Mouse (Mus musculus) large intestine, adult 2 months (tissue): ENCODE results near the gene Kndc1. TPM values are rescaled to one million over a fixed set of nuclear protein-coding genes. Genes with fewer than 3 reads are reported as not detected.

Source experiments
- DNase-seq: peaks from one replicate; pipeline ENCODE4 v3.0.0-alpha.2; 2012; ENCODE audit warnings: low read depth, low spot score
- WGBS: fragments of 180-500 bp; shearing (Covaris S2); methylation state at CpG from one replicate; pipeline ENCODE4 v1.1.7; 2018; 5-methylcytosine and 5-hydroxymethylcytosine counted together
- polyA plus RNA-seq: library from polyadenylated mRNA; depleted of rRNA; stranded (reverse); fragments of >200 nt; gene quantifications from 2 replicates; pipeline ENCODE4 v1.2.3, GENCODE M21; 2012; rRNA removed

The Kndc1 gene
- 0.11 and 0.18 TPM in 2 replicates for polyA plus RNA-seq

DNA sequence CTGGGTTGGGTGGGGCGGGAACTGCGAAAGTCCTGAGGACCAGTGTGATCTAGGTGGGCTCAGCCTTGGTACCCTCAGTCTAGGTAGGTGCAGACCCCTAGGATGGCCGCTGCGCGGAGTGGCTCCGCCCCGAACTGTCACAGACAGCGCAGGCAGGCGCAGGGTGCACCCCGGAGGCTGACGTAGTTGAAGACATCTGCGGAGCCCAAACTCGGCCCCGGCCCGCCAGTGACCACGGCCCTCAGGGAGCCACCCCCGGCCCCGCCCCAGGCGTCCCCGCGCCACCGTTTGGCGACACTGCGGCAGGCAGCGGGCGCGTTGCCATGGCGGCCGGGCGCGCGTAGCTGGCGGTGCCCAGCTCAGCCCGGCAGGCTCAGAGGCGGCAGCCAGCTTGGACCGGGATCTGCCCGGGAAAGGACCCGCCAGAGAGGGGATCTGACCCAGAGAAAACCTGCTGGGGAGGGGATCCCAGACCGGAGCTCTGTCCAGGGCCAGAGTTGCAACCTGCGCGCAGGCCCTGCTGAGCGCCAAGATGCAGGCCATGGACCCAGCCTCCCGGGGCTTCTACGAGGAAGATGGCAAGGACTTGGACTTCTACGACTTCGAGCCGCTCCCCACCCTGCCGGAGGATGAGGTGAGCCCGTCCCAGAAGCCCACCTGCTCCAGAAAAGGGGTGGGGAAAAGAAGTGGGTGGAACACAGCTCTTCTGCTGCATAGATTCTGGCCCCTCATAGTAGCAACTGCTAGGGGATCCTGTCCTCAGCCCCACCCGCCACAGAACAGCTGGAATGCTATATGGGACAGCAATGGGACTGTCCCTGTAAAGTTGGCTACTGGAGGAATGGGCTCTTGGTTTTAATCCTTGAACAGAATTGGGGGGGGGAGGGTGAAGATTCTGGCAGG lies at the start of gene Kndc1:
TSS of gene Kndc1 (plus strand) at position 42 of the 903 bp plus-strand sequence.
- DNase-seq = no peak
- WGBS = 2% methylated on average over 50 of the region's 50 CpGs

DNA sequence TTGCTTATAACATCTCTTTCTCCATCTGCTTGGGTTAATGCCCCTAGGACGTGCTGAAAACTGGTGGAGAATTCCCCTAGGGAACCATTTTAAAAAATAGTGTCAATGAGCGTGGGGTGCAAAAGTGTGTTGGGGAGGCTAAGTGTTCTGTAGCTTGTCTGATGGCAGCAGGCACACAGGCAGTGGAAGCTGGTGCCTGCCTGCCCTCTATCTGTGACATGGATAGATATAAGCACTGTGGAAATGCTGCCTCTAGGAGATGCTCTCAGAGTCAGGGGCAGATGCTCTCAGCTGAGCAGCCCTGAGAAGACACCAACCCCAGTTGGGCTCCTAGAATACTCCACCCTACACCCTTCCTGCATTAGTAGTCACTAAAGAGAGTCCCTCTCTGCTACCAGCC lies 49.4 kb upstream of the Kndc1 start:
- 67% methylated on average over 2 of the region's 2 CpGs for WGBS
- no peak for DNase-seq

DNA sequence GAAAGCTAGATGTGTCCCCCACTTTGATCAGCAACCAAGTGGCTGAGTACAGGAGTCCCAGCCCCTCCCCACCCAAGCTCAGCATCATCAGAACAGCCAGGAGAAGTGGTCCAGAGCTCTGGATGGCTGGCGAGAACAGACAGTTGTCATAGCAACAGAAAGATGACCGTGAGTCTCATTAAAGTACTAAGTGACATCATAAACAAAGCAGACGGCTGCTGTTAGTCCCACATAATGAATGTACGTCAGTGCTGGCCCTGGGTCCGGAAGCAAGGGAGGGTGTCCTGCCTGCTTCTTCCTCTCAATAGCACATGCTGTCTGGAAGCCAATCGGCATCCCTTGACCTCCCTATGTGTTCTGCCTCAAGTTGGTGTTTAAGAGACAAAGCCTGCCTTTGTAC lies 44.3 kb upstream of the Kndc1 start:
- DNase-seq = no peak
- 31% methylated on average over 6 of the region's 6 CpGs for WGBS

DNA sequence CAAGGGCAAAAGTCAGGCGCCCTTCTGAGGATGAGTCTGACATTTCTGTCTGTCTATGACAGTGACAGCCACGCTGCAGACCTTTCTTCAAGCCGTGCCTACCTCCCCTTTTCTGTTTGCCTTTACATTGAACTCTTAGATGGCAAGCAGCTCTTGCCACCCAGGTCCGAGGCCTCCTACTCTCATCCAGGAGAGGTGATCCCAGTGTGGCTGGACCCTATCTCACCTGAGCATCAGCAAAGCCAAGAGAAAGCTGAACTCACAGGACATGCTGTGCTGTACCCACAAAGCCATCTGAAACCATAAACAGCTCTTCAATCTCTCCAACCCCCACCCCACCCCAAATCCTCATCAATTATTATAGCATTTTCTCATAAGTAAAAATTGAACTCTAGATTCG lies 43.8 kb upstream of the Kndc1 start:
- WGBS = 66% methylated on average over 5 of the region's 5 CpGs
- no peak for DNase-seq

DNA sequence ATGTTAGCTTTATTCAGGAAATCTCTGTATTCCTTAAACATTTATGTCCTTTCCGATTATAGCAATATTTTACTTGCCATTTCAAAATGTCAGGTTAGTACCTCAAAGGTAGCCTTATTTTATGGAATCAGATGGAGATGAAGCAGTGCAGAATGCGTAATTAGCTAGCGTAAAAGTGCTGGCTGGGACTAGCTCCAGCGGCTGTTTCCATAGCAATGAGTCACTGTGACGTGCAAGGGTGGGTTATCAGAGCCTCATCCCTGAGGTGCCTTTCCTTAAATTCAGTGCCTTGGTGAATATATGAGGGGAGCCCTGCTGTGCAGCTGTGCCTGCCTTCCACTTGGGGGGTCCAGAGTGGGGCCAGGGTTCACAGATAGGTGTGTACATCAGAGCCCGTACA lies 43.4 kb upstream of the Kndc1 start:
- 51% methylated on average over 6 of the region's 6 CpGs for WGBS
- no peak for DNase-seq

DNA sequence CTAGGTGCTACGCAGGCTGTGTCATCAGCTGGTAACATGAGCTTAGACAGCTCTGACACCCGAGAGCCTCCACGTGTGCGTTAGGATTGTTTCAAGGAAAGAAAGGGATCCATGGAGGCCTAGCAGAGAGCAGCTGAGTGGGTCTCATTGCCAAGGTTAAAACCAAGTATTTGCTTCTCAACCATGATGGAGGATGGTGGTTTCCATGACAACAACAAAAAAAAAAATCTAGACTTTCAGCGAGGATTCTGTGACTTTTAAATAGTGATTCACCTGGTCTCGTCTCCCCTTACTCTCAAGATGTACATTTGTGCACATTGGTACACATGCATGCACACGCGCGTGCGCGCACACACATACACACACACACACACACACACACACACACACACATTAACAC lies 39.2 kb upstream of the Kndc1 start:
- DNase-seq = no peak
- 78% methylated on average over 11 of the region's 11 CpGs for WGBS

DNA sequence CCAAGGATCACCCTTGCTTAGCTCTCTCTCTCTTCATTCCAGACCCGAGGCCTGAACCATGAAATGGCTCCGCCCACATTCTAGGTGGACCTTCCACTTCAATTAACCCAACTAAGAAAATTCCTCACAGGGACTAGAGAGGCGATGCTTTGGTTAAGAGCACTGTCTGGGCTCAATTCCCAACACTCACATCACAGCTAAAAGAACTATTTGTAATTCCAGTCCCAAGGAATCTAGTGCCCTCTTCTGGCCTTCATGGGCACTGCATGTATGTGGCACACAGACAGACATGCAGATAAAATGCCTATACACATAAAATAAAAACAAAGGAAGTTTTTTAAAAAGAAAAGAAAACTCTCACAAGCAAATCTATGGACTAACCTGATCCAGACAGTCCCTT lies 33.1 kb upstream of the Kndc1 start:
- DNase-seq = peak; percentile 11
- 22% methylated on average over 3 of the region's 3 CpGs for WGBS

DNA sequence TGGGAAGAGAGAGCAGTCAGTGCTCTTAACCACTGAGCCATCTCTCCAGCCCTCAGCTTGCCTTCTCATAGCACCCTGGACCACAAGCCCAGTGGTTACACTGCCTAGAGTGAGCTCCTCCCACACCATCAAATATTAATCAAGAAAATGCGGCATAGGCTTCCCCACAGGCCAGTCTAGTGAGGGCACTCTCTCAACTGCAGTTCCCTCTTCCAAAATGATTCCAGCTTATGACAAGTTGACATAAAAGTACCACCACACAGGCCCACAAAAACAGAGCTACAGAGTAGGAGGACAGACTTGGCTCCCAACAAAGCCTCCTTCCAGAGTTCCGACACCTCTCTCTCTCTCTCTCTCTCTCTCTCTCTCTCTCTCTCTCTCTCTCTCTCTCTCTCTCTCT lies 31.4 kb upstream of the Kndc1 start:
- 58% methylated on average over 2 of the region's 2 CpGs for WGBS
- no peak for DNase-seq

DNA sequence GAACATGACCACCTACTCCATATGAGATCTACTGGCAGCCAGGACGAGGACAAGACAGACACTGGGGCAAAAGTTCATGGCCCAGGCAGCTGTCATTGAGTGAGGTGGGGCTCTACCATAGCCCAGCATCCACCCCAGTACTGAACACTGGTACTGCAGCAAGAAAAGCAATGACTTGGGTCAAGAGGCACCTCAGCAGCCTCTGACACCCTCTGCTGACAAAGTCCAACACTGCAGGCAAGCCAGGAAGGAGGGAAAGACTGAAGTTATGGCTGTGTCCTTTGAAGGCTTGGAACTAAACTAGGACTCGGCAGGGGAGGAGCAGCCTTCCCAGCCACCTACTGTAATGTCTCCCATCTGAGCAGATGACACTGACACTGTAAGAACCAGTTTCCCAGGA lies 30.2 kb upstream of the Kndc1 start:
- DNase-seq = no peak

DNA sequence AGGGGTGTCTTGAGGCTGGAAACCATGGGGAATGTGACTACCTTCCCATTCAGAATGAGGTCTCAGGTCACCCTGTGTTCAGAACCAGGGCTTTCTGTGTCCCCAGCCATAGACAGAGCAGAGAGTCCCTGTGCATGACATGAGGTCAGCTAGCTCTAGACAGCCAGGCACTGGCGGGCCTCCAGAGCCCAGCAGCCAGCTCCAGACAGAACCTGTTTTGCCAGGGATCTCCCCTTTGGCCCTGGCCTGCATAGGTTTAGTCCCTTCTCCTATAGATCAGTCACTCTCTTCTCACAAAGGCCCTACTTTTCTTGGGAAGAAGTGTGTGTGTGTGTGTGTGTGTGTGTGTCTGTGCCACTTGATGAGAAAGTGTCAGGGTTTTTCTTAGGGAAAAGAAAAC lies 29.6 kb upstream of the Kndc1 start:
- DNase-seq = no peak
- WGBS = 73% methylated on average over 1 of the region's 1 CpGs

More for the DNA sequence above, 30.2 kb upstream of the Kndc1 start:
- WGBS = 29% methylated on average over 2 of the region's 2 CpGs

DNA sequence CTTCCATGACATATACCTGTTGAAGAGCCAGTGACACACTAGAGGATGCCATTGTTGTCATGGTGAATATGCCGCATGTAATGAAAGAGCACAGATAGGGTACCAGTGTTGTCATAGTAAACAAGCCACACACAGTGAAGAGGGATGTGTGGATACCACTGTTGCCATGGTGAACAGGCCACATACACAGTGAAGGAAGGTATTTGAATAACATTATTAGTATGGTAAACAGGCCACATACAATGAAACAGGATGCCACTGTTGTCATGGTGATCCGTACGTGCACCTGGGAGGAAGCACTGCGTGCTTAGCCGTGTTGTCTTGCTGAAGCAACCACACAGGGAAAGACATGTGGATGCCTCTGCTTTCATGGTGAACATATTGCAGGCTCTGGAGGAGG lies 23.5 kb upstream of the Kndc1 start:
- no peak for DNase-seq
- 88% methylated on average over 5 of the region's 5 CpGs for WGBS

DNA sequence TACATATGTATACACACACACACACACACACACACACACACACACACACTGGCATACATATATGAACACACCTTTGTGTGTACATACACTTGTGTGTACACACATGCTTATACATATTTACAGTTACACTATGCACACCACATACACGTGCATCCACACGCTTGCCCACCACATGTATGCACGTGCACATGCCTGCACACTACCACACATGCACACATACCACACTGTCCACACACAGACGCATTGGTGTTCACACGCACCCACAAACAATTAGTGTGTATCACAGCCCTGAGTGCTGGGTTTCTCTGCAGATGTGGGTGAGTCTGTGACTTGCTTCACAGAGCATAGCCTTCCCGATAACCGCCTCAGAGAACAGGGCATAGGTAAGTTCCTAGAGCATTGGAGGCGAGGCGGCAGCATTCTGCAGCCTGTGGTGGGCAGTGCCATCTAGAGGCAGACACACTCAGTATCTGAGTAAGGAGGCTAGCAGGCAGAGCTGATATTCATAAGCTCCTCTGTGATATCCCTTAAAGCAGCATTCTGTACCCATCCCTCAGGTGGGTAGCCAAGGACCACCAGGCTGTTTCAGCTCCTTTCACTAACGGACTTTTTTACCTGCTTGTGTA lies 17.2 kb upstream of the Kndc1 start:
- DNase-seq = no peak
- WGBS = 57% methylated on average over 10 of the region's 10 CpGs

DNA sequence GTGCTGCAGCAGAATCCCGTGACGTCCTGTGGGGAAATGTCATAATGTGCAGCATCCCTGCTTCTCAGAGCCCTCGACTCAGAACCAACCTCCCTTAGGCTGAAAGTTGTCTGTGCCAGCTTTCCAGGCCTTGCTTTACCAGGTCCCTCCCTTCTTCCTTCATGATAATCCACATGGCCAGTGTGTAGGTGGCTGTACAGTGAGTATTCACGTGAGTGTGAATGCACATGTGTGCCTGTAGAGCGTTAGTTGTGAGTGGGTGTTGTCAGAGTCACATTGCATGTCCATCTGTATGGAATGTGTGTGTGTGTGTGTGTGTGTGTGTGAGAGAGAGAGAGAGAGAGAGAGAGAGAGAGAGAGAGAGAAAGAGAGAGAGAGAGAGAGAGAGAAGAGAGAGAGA lies 16.4 kb upstream of the Kndc1 start:
- 66% methylated on average over 5 of the region's 5 CpGs for WGBS

DNA sequence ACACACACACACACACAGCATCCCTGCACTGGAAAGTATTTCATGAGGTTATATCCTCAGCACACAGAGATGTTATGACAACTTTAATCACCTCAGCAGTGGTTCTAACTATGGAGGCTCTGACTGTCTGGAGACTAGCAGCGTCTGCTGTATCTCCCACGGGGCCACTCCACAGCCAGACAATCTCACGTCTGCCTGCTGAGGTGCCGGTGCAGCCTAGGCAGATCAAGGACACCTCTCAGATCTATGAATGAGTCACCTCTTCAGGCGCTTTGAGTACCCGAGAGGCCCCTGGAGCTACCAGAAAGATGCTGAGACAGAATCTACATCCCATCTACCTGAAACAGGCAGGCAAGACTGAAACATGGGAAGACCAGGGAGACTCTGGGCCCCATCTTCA lies 15.9 kb upstream of the Kndc1 start:
- no peak for DNase-seq
- WGBS = 38% methylated on average over 6 of the region's 6 CpGs

More for the DNA sequence above, 16.4 kb upstream of the Kndc1 start:
- DNase-seq = no peak

DNA sequence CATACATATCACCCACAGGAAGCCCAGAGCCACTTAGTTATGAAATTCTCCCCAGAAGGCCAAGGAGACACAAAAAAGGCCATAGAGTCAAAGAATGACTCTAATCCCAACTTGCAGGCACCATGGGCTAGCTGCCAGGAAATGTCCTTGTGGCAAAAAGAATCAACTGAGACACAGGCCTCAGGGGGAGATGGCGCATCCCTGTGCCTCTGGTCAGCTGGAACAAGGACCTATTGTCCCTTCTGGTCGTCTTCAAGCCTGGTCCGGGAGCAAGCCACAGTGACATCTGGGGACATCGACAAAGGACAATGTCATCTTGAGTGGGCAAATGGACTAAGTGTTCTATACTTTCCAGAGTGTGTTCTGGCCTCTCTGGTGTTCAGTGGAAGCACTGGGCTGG lies 11.0 kb upstream of the Kndc1 start:
- WGBS = 89% methylated on average over 4 of the region's 4 CpGs
- DNase-seq = no peak

DNA sequence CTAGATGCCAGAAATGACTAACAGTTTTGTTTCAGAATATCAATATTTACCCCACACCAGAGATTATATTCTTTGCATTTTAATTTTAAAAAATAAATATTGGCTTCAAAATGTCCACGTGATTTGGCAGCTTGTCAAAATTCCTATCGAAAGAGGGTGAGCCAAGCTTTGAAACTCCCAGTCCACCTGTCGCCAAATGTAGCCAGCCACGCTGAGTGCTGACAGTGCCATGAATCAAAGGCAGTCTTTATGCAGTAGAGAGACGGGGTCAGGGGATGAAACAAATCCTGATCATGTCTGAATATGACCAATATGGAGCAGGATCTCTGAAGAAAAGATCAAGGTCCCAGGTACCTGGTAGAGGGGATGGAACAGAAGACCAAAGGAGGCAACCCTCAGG lies 2.7 kb upstream of the Kndc1 start:
- no peak for DNase-seq
- WGBS = 40% methylated on average over 5 of the region's 5 CpGs

DNA sequence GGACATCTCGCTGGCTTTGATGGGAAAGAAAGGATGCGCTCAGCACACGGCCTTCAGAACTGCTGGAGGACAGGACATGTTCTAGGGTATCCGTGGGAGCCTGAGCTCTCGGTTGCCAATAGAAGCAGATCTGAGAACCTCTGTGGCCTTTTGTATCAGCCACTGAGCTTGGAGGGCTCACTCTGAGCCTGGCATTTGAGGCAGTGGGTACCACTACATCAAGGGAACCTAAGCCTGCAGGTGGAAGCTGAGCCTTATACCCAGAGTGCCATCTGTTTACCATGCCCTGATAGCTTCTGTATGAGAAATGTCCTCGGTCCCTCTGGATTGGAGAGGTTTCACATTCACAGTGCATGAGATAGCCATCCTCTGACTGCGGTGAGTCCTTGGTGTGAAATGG lies 1.8 kb downstream of the Kndc1 start:
- DNase-seq = no peak
- WGBS = 75% methylated on average over 7 of the region's 7 CpGs

DNA sequence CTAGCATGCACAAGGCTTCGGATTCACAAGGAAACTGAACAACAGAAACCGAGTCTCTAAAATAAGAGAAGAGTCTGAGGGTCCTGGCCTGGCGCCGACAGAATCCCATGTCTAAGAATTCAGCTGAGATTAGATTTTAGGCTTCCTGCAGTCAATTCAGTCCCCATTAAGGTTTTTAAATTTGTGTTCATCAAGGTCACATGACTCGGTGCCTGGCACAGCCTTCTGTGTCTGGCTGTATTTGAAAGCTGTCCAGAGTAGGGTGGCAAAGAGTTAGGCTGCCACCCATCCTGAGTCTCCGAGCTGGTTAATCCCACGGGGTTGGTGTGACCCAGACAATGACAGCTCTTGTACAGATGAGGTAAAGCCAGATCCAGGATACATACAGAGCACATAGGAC lies 2.3 kb downstream of the Kndc1 start:
- 77% methylated on average over 7 of the region's 7 CpGs for WGBS
- no peak for DNase-seq

DNA sequence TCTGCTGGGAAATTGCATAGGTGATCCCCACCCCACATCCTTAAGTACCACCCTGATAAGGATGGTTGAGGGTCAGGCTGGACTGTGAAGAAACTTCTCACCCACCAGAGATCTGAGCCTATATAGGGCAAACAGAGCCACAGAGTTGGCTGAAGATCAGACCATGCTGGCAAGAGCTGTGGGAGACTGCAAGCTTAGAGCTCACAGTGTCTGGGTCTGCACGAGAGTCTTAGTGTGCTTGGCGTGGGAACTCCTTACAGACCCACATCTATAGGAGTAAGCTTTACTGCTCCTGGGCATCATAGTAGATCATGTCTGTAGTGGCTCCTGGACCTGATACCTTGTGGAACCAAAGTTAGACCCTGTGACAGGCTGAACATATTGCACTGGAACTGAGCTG lies 4.1 kb downstream of the Kndc1 start:
- WGBS = 74% methylated on average over 2 of the region's 2 CpGs
- DNase-seq = no peak

DNA sequence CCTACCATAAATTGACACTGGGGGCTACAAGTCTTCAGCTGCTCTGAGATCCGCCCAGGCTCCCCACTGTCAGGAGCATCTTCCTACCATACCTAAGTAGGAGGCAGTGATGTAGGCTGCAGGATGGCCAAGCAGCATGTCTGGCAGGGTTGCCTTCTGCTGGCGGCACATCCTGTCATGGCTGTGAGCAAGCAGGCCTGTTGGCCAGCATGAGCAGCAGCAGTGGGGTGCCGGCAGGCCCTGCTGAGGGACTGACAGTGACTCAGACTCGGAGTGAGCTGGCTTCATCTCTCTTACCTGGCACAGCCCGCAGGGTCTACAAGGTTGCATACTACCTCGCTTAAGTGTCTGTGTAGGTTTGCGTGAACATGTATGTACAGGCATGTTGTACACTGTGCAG lies 5.0 kb downstream of the Kndc1 start:
- no peak for DNase-seq
- 82% methylated on average over 7 of the region's 7 CpGs for WGBS

DNA sequence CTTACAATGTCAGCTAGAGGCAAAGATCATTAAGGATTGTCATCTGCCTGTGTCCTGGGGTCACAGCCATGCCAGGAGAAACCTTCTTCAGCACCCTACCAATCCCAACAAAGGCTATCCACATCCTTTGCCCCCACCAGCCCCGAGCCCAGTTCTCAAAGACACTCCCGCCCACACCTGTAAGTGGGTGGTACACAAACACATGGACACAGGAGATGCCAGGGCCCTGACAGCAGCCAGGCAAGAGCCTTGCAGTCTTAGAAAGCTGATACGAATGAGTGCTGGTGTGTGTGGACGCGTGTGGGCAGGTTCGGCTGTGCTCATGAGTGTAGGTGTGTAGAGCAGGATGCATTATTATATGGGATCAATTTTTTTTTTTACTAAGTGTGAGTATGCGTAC lies 6.0 kb downstream of the Kndc1 start:
- no peak for DNase-seq
- WGBS = 89% methylated on average over 7 of the region's 7 CpGs
